Mouse (Mus musculus) liver, embryonic 14.5 days (tissue): ENCODE data around the gene Glt6d1.

Experiments
- CTCF ChIP-seq: IDR thresholded peaks from 2 replicates; pipeline ENCODE4 v1.5.1; 2016; ENCODE audit warnings: antibody characterized with exemption, low read depth, control low read depth
- EP300 ChIP-seq: IDR thresholded peaks from 2 replicates; pipeline ENCODE4 v1.6.1; 2016; ENCODE audit warnings: antibody characterized with exemption, low read depth

DNA sequence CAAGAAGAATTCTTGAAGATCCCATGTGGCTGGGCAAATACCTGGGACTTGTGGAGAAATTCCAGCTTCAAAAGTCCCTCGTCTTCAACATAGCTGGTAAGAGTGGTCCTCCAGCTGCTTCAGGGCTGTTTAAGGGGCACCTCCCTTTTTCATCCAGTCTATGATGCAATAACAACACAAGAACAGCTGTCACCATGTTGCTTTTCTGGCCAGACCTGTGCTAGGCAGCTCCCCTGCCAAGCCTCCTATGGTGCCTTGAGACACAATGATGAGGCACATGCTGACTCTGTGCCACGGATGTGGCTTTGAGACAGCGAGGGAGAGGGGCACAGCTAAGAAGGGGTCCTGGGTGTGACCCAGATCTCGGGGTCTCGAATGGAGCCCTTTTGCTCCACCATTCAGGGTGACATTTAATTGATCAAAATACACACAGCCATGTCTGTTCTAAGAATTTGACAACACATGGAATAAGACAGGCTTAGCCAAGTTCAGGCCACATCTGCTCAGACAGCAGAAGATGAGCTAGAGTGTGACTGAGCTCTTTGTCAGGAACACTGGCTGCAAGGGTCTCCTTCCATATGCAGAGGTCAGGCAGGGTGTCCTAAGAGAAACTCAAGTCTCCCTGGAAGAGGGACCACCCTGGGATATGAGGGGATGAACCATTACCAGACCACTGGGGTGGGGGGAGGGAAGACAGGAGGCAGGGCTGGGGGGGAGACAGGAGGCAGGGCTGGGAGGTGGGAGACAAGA lies 29.9 kb downstream of the Glt6d1 start:
- TF ChIP-seq CTCF (no peak), EP300 (no peak)
